Mouse (Mus musculus) ovary, postnatal 36 days (tissue): ENCODE measurements around the gene Slc22a17.
"Not testable (repeated sequence)": the region's sequence is repeated elsewhere in the genome, so short reads cannot be mapped to it uniquely, and the experiment has no call there.

Experiments
- DNase-seq: peaks from one replicate; pipeline ENCODE4 v3.0.0; 2022; ENCODE audit warnings: low spot score, mixed read lengths

Gene Slc22a17

DNA sequence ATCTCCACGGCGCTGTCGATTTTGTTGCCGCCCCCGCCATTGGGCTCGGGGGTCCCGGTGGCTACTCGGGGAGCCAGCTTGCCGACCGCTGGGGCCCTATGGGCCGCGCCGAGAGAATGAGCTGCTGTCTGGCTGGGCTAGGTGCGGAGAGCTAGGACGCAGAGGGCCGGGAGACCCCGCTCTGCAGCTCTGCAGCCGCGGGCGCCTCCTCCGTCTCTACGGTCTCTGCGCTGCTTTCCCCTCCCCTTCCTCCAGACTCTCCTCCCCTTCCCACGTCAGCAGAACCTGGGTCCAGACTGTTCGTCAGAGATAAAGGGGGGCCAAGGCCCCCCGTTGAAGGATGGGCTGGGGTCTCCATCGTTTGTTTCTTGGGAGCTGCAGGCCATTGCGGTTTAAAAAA, at the start of gene Slc22a17:
Gene Slc22a17 (minus strand): TSS at position 247 of the 400 bp plus-strand sequence.
- peak; percentile 75 for DNase-seq

DNA sequence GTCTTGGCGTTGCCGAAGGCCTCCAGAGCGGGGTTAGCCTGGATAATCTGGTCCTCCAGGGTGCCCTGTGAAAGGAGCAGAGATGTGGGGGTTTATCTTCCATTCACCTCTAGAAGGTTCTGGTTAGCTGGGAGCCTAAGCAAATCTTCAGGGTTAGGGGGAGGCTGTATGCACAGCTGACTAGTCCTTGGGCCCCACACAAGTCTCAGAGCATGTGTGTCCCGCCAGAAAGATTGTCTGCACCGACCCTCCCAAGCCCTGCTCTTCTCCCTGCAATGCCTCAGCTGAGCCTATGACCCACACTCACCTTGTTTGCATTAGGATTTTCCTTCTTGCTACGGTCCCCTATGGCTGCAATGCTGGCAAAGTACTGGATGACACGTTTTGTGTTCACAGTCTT, 49.8 kb upstream of the Slc22a17 start:
- no peak for DNase-seq

DNA sequence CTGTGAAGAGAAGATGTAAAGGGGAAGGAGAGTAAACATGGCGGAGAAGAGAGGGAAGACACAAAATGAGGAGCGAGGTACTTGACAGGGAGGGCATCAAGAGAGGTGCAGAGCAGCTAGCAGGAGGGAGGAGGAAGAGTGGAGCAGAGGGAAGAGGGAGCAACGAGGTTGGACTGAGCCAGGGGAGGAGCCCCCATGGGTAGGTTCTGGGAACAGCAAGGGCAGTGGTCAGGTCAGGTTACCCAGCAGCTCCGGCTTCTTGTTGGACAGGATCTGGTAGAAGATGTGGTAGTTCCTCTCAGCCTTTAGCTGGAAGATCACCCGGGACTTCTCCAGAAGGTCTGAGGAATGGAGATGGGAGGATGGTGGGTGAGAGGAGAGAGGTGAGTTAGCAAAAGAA, 48.6 kb upstream of the Slc22a17 start:
- DNase-seq: no peak

DNA sequence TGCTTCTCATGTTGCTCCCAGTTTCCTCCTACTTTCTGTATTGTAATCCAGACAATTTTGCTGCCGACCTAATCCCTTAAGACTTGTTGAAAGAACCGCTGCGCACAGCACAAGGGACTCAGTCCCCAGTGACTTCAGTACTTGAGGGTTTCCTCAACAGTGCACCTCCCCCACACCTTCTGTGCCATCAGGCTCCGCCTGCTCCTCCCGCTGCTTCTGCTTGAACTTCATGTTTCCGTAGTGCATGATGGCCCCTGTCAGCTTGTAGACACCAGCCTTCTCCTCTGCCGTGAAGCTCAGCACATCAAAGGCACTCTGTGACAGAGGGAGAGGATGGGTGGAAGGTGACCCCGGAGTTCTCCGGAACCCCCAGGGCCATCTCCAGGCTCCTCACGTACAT, 47.8 kb upstream of the Slc22a17 start:
- no peak for DNase-seq

DNA sequence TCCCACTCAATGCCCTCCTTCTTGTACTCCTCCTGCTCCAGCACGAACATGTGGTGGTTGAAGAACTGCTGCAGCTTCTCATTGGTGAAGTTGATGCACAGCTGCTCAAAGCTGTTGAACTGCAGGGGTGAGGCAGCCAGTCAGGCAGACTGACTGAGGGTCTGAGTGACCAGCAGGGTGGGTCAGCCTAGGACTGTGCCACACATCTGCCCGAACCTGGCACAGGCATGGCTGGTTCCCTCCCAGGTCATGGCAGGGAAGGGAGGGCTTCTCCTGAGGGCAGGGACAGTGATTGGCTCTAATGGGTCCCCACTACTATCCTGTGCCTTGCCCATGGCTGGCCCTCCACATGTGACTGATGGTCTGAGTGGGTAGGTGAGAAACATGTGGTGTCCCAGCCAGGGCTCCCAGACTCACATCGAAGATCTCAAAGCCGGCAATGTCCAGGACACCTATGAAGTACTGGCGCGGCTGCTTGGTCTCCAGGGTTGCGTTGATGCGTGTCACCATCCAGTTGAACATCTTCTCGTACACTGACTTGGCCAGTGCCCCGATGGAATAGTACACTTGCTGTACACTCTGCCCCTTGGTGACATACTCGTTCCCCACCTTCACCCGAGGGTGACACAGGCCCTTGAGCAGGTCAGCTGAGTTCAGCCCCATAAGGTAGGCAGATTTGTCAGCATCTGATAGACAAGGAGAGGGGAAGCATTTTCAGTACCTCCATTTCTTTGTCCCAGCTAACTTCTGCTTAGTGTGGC, 47.1 kb upstream of the Slc22a17 start:
- not testable (repeated sequence) for DNase-seq

DNA sequence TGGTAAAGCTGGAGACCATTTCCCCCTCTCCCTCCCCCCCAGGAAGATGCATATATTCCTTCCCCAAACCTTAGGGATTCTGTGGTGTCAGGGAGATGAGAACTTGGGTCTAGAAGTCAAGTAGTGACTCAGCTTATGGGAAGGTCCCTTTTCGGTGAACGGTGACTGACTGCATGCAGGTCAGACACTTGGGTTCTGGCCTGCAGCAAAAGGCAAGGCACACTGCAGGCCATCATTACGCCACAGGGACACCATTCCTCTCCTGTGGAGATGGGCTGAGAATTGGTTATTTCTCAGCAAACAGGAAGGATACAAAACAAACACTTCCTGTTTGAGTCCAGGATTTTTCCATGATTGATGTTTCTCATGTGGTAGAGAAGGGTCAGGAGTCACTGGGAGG, 46.3 kb upstream of the Slc22a17 start:
- DNase-seq: no peak

DNA sequence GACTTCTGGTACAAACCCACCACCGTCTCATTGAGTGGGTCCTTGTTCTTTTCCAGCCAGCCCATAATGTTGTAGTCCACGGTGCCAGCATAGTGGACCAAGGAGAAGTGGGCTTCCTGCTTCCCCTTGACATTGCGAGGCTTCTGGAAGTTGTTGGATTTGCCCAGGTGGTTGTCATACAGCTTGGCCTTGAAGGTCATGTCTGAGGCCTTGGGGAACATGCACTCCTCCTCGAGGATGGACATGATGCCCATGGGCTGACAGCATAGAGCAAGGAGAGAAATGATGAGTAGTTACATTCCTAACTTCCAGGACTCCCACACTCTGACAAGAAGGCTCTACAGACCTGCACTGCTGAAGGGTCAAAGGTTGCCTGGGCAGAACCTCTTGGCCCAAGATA, 45.6 kb upstream of the Slc22a17 start:
- DNase-seq: no peak

GRCm38 (mm10) chr14:54956533-54956932, 43.6 kb upstream of the Slc22a17 start:
- no peak for DNase-seq

DNA sequence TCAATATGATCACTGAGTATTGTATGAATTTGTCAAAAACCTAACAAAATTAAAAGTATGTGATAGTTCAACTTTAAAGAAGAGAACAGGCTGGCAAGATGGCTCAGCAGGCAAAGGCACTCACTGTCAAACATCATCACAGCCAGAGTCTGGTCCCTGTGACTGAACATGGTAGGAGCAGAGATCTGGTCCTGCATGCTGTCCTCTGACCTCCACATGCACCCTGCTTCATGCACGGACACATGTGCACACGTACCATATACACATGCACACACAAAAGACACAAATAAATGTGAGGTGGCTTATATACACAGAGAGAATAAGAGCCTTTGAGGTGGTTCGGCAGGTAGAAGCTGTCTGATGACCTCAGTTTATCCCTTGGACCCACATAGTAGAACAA, 42.5 kb upstream of the Slc22a17 start:
- DNase-seq: no peak

DNA sequence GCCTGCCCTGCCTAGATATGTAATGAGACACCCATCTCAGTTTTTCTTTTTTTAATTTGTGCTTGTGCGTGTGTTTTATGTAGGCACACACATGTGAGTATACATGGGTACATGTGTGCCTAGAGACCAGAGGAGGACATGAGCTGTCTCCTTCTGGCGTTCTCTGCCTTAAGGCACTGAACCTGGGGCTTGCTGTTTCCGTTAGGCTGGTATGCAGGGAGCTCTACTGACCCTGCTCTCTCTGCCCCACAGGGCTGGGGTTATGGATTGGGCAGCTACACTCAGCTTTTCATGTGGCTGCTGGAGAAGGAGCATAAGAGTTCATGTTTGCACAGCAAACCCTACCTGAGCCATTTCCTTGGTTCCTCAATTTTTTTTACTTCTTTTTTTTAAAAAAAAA, 41.5 kb upstream of the Slc22a17 start:
- no peak for DNase-seq

DNA sequence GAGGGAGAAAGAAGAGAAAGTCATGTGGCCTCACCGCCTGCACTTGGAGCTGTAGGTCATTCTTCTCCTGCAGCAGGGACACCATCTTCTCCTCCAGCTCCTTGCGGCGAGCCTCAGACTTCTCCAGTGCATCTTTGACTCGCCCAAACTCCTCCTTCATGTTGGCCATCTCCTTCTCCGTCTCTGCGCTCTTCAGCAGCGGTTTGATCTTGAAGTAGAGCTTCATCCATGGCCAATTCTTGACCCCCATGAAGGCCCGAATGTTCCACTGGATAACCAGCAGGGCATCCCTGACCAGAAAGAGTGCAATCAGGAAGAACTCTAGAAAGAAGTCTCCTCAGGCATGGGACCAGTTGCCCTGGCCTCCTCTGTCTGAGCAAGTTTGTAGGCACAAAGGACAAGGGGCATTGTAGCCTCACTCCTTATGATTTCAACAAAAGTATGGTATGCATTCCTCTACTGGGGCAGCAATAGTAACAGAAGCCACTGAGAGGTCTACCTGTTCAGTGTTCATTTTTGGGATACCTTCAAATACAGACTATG, 40.8 kb upstream of the Slc22a17 start:
- no peak for DNase-seq

DNA sequence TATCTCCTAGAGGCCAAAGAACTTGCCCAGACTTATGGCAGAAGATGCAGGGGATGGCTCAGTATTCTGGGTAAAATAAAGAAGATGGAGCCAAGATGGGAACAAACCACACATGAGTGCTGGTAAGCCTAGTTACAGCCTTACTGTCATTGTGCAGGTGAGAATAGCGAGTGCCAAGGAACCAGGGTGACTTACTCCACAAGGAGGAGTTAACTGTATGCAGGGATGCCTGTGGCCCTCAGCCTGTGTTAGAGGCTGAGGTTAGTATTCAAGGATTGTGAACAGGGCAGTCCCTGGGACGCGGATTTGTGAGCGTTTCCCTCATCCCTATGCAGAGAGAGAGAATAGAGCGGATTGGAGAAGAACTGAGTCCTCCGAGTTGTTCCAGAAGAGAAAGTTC, 38.7 kb upstream of the Slc22a17 start:
- DNase-seq: no peak

DNA sequence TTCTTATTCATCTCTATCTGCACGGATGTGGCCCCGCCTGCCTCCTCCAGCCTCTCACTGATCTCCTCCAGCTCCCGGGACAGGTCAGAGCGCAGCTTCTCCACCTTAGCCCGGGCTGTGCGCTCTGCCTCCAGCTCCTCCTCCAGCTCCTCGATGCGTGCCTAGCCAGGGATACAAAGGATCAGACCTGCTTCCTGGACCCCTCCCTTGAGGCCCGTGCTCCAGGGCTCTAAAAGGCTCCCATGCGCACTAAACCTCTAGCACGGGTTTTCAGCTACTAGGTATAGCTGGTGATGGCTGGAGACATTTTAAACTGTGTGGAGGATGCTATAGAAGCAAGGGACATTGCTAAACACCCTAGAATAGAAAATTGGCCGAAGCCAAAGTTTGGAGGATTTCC, 37.6 kb upstream of the Slc22a17 start:
- DNase-seq: no peak

DNA sequence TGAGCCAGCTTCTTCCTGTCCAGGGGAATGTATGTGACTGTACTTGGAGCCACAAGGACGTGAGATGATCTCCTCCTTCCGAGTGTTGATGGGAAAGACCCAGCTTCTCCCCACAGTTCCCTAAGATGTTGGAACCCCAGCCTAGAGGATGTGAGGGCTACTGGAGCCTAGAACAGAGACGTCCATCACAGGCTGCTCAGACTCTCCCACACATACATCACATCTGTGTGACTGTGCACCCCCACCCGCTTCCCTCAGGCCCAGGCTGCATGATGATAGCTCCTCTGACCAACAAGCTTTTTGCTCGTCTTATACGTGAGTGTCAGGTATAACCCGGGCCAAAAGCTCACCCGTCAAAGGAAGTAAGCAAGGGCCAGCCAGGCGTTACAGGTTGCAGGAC, 35.8 kb upstream of the Slc22a17 start:
- no peak for DNase-seq

DNA sequence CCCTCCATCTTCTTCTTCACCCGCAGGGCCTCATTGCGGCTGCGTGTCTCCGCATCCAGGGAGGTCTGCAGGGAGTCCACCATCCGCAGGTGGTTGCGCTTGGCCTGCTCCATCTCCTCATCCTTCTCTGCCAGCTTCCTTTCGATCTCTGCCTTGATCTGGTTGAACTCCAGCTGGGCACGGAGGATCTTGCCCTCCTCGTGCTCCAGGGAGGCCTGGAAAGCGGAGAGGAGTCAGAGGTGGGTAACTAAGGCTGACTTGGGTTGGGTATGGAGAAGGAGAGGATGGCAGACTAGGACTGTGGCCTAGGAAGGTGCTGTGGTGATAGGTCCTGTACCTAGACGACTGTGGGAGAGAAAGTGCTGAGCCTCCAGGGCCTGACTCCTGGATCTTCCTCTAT, 34.1 kb upstream of the Slc22a17 start:
- DNase-seq: not testable (repeated sequence)

DNA sequence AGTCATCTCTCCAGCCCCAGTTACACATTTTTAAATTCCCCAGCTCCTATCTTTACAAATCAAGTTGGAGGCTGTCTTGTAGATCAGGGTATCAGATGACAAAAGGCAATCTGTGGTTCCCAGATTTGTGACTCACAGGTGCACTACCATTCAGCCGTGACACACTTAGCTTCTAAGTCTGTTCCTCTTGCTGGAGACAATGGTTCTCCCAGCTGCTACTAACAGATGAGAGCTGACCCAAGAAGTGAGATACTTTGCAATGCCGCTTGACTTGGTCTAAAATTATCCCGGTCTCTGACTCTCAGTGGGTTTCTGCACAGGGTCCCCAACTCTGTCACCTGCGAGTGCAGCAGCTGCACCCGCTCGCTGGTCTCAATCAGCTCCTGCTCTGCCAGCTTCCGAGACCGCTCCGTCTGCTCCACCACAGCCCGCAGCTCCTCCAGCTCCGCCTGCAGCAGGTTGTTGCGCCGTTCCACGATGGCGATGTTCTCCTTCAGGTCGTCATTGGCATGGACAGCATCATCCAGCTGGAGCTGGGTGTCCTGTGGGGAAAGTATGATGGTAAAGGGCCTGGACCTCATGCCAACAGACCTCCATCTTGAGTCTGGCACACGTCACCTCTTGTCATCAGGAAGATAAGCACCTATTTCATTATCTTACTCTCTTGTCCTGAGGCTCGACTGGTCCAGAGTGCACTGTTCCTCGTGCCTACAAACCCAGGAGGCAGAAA, 33.2 kb upstream of the Slc22a17 start:
- DNase-seq: no peak

GRCm38 (mm10) chr14:54944939-54945338, 32.0 kb upstream of the Slc22a17 start:
- DNase-seq: no peak

GRCm38 (mm10) chr14:54943971-54944370, 31.0 kb upstream of the Slc22a17 start:
- DNase-seq: no peak

DNA sequence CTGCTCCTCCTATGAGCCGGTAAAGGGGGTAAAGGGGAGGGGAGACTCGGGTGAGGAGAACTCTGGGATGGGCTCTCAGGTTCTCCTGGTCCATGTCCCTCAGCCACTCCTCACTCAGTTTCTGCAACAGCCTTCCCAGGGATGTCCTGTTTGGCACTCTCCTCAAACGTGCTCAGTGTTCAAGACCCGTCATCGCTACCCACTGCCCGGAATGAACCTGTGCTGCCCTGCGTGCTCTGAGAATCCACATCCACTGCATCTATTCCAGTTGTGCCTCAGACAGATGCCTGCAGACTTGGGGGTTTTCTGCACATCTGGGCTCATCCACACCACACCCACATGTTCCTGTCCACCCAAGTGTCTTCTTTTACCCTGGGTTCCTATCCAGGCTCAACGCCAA, 29.5 kb upstream of the Slc22a17 start:
- DNase-seq: no peak

- no peak for DNase-seq
These were observed 28.4 kb upstream of the Slc22a17 start for GRCm38 (mm10) chr14:54941024-54941978.

- no peak for DNase-seq
These were observed 27.2 kb upstream of the Slc22a17 start for GRCm38 (mm10) chr14:54940176-54940530.

- DNase-seq: peak; percentile 63
These were observed 26.7 kb upstream of the Slc22a17 start for GRCm38 (mm10) chr14:54939434-54940175.
